Mouse (Mus musculus): ENCODE data around the gene Fezf1. TPM values are rescaled to one million over a fixed set of nuclear protein-coding genes. Genes with fewer than 3 reads are reported as not detected.

Gene Fezf1
- polyA plus RNA-seq, 1 experiment from 2014 or later = 15.2 TPM

DNA sequence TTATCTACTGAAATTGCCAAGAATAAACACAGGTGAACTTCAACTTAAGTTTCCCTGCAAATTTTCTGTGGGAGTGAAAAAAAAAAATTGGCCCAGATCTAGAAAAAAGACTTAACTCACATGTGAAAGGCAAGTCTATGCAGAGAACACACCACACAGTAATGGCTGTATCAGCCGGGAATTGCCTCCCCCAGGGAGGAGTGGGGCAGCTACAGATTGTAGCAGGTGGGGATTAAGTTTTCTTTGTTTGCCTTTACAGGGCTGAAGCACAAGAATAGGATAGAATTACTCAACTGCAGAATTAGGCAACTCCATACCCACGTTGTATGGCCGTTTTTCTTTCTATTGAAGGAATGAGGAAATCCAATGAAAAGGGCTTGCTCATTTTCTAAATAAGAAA is 36.7 kb downstream of the Fezf1 start:
- no peak overlapping the region for H3K4me3 ChIP-seq (replicated peaks; ENCODE audit: low read length)
- WGBS = 14% methylated on average over 3 of the region's 3 CpGs
- H3K4me1 ChIP-seq (replicated peaks; ENCODE audit: control insufficient read depth, insufficient read depth, low read length) = no peaks in the 10 kb centered on the region
- no peaks in the 10 kb centered on the region for H3K36me3 ChIP-seq (ENCODE audit: control insufficient read depth, insufficient read depth)
- no peak overlapping the region for H3K27ac ChIP-seq (ENCODE audit: low read length)
- ATAC-seq = no peak
- no peaks in the 10 kb centered on the region for H3K27me3 ChIP-seq (replicated peaks; ENCODE audit: control insufficient read depth, insufficient read depth, low read length)
- no peak overlapping the region for H3K9ac ChIP-seq (replicated peaks; ENCODE audit: low read depth, low read length)
- no peaks in the 10 kb centered on the region for H3K9me3 ChIP-seq (ENCODE audit: control insufficient read depth, low read length)
- H3K4me2 ChIP-seq (ENCODE audit: low read length) = no peak overlapping the region

DNA sequence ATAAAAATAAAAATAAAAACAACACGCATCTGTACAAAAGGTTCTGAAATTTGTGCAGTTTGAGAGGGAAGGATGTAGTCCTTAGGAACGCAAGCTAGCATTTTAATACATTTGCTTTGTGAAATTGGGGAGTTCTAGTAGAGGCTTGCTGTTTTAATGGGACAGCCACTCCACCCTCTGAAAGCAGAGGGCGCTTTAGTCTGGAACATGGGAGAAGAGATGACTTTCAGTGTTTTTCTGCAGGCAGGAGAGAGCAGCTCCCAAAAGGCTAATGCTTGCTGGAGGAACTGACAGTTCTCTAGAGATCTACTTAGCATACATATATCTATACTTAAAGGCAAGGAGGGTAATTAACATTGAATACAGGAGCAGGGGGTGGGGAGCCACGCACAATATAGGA is 40.4 kb downstream of the Fezf1 start:
- H3K36me3 ChIP-seq (ENCODE audit: control insufficient read depth, insufficient read depth) = no peaks in the 10 kb centered on the region
- H3K27ac ChIP-seq (ENCODE audit: low read length) = no peak overlapping the region
- no peak overlapping the region for H3K9ac ChIP-seq (replicated peaks; ENCODE audit: low read depth, low read length)
- H3K4me2 ChIP-seq (ENCODE audit: low read length) = no peak overlapping the region
- H3K4me1 ChIP-seq (replicated peaks; ENCODE audit: control insufficient read depth, insufficient read depth, low read length) = no peaks in the 10 kb centered on the region
- no peaks in the 10 kb centered on the region for H3K27me3 ChIP-seq (replicated peaks; ENCODE audit: control insufficient read depth, insufficient read depth, low read length)
- 66% methylated on average over 4 of the region's 4 CpGs for WGBS
- peak; percentile 18; the same call in 1 of the 2 replicates for ATAC-seq
- no peaks in the 10 kb centered on the region for H3K9me3 ChIP-seq (ENCODE audit: control insufficient read depth, low read length)
- no peak overlapping the region for H3K4me3 ChIP-seq (replicated peaks; ENCODE audit: low read length)

DNA sequence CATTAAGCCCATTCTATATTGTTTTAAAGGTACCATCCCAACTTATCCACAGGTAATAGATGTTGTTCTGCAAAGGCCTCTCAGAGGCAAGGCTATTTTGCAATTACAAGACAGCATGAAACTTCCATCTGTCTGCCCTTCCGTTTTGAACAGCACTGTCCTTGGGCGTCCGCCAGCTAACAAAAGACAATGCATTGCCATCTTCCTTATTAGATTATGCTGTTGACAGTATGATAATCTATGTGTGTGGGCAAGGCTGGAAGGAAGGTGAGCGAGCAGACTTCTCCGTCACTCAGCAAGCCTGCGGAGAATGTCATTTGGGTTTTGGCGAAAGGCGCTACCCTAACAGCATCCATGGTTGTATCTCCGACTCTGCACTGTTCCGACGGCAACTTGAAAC is 45.5 kb downstream of the Fezf1 start:
- 73% methylated on average over 11 of the region's 11 CpGs for WGBS
- ATAC-seq = no peak

More for the DNA sequence above, 45.5 kb downstream of the Fezf1 start:
- Histone ChIP-seq H3K4me3 (replicated peaks; ENCODE audit: low read length) (no peak overlapping the region), H3K36me3 (ENCODE audit: control insufficient read depth, insufficient read depth) (no peaks in the 10 kb centered on the region), H3K9me3 (ENCODE audit: control insufficient read depth, low read length) (no peaks in the 10 kb centered on the region), H3K9ac (replicated peaks; ENCODE audit: low read depth, low read length) (no peak overlapping the region), H3K27ac (ENCODE audit: low read length) (no peak overlapping the region), H3K27me3 (replicated peaks; ENCODE audit: control insufficient read depth, insufficient read depth, low read length) (no peaks in the 10 kb centered on the region), H3K4me1 (replicated peaks; ENCODE audit: control insufficient read depth, insufficient read depth, low read length) (no peaks in the 10 kb centered on the region), H3K4me2 (ENCODE audit: low read length) (no peak overlapping the region)

Other genes with a start within 250 kb of the Fezf1 start
- 0.65 and 0.76 TPM in 2 replicates for gene Aass, start 115.4 kb downstream of the Fezf1 start, polyA plus RNA-seq (2015; fragmentation: Nextera tagmentation; extraction: Ambion mirVana)

Data from forebrain, embryonic 16.5 days (tissue).